Mouse (Mus musculus) regulatory T cell (primary cell): ENCODE measurements at regions not wholly inside any gene's neighbourhood (a gene's known extent, or its start where the extent isn't known, plus 50 kb on each side); places are given as distances from the start of the nearest gene placed in this dataset.

Experiments used
- in situ Hi-C: fragments of 300-600 bp; cut with MboI, MseI; formaldehyde crosslinking; loops from one replicate; pipeline ENCODE4 v1.15.1; 2025; ENCODE audit warnings: high pct_unique_total_duplicates

DNA sequence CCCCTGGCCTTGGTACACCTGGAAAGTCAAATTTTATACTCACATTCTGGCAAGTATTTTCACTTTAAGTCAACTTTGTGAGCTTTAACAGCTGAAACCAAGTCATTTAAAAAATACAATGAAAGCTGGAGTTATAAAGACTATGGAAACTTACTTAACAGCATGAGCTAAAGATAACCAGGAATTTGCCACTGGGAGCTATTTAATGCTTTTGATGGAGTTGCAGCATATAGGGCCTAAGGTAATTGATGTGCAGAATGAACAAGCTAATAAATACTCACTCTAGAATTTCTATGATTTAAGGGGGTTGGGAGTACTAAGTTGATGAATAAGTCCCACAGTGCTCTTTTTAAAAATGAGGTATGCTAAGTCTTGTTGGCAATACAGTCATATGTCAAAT, 463.5 kb upstream of the Dmac1 start:
- in situ Hi-C loops: no loop called here

DNA sequence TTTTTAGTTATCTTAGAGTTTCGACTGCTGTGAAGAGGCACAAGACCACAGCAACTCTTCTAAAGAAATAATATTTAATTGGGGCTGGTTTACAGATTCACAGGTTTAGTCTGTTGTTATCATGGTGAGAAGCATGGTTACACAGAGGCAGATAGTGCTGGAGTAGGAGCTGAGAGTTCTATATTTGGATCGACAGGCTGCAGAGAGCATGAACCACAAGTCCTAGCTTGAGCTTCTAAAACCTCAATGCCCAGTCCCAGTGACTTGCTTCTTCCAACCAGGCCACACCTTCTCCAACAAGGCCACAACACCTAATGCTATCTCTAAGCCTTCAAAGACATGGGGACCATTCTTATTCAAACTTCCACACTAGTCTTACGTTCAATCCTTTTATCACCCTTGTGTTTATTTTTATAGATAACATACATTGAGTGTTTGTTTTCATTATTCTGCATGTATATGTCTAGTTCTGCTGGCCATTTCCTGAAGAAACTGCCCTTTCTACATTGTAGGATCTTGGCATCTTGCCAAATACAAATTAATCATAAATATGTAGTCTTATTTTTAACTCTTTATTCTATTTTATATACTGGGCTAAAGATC, 452.8 kb upstream of the Dmac1 start:
- in situ Hi-C loops: no loop called here

GRCm38 (mm10) chr4:75714652-75715051, 436.5 kb upstream of the Dmac1 start:
- in situ Hi-C loops: loop anchor here (10.0 kb wide), 1 partner anchor 1450 kb away; no protein-coding TSS in a partner anchor

DNA sequence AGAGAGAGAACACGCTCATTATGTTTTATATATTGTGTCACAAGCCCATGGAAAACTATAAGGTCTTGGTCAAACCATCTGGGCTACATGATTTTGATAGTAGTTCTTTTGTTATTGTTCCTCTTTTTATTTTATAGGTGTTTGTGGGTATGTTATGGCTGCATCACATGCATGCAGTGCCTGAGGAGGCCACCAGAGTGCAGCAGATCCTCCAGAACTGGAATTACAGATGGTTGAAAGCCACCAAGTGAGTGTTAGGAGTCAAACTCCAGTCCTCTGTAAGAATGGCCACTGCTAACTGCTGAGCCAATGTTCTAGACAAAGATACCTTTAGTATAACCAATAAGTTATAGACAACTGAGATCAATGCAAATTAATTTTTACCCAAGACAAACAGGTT, 435.9 kb upstream of the Dmac1 start:
- in situ Hi-C loops: loop anchor here (10.0 kb wide), 1 partner anchor 1451 kb away; no protein-coding TSS in a partner anchor

- in situ Hi-C loops: no loop called here
Measured at GRCm38 (mm10) chr4:75700780-75701378, 422.8 kb upstream of the Dmac1 start.

DNA sequence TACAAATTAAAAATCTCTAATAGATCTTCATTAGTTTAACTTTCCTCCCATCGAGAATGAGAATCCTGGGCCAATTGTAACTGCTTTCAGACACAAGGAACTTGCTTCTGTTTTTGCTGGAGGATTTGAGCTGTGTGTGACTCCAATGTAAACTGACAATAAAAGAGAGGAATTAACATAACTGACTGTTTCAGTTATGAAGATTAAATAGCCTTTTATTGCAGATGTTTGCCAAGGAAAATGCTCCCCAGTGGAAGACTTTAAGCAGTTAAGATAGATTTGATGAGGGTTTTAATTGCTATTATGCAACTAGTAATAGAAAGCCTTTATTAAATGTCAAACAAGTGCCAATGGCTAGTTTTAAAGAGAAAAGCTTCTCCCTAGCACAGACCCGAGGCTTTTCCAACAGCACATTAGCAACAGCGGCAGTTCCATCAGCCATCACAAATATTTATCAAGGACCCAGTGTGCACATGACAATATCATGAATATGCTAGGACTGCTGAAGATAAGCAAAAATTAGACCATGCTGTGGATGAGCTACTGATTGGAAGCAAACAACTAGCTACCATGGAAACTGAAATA, 398.6 kb upstream of the Dmac1 start:
- in situ Hi-C loops: loop anchor here (10.0 kb wide), 1 partner anchor 522 kb away; no protein-coding TSS in a partner anchor

DNA sequence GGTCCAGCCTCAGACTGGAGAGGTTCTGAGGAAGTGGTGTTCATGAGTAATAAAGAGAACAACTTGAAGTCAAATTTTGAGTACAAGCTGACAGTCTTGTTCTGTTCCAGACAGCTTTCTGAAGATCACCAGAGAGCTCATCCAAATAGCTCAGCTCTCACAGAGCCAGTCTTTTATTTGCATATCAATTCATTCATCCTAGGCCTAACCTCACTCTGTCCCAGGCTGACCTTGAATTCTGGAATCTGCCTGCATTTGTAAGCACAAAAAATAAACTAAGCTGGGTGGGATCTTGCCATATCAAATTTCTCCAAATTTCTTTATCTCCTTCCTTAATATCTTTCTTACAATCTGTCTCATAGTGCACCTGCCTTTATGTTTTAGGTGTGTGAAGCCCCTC, 362.9 kb upstream of the Dmac1 start:
- in situ Hi-C loops: no loop called here

- in situ Hi-C loops: no loop called here
Measured at GRCm38 (mm10) chr4:75636627-75637026, 358.5 kb upstream of the Dmac1 start.

DNA sequence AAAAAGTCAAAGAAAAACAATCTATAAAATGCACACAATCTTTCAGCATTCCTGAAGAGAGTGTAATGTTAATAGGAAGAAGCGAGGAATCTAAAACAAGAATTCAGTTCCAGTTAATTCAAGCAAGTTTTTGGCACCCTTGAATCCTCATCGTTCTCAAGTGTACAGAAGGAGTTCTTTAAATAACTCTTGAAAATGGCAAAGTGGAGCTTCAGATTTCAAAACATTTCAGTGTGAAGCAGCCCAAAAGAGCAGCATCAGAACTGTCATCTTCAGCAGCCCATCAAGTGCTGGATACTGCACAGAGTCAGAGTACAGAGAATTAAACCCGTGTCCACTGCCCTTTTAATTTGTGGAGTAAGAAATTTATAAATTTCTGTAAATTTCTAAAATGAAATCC, 311.8 kb upstream of the Dmac1 start:
- in situ Hi-C loops: no loop called here

GRCm38 (mm10) chr4:75588095-75588875, 310.2 kb upstream of the Dmac1 start:
- in situ Hi-C loops: no loop called here

DNA sequence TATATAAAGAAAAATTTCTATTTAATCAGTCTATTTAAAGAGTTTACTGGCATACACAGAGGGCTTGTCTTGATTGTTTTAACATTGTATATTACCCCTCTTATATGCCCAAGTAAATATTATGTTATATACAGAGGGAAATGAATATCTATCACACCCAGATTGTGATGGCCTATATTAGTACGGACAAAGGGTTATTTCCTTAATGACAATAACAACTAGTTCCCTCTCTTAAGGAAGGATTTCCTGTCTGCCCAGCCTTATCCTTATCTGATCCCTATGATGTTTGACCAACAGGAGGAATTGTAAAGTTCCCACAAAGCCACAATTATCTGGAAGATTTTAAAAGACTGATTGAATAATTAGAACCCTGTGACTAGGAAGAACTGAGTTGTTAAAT, 301.8 kb upstream of the Dmac1 start:
- in situ Hi-C loops: no loop called here

DNA sequence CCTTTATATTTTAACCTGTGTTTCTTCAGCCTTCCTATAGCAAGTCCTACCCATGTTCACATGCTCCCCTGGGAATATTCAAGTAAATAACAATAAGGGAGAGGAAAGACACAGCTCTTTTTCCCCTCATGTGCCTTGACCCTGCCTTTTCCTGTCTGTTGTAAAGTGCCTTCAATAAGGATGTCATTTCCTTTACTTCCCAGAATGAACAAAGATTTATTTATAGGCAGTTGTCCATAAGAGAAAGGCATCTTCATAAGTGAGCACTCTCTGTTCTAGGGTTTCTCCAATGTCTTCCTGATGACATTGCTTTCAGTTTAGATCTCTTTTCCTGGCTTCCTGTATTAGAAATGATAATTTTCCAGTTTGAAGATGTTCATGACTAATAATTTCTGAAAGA, 294.5 kb upstream of the Dmac1 start:
- in situ Hi-C loops: no loop called here

- in situ Hi-C loops: no loop called here
Measured at GRCm38 (mm10) chr4:75567630-75568029, 289.5 kb upstream of the Dmac1 start.

- in situ Hi-C loops: no loop called here
Measured at GRCm38 (mm10) chr4:75562480-75562879, 284.4 kb upstream of the Dmac1 start.

GRCm38 (mm10) chr4:75561792-75562191, 283.7 kb upstream of the Dmac1 start:
- in situ Hi-C loops: no loop called here

DNA sequence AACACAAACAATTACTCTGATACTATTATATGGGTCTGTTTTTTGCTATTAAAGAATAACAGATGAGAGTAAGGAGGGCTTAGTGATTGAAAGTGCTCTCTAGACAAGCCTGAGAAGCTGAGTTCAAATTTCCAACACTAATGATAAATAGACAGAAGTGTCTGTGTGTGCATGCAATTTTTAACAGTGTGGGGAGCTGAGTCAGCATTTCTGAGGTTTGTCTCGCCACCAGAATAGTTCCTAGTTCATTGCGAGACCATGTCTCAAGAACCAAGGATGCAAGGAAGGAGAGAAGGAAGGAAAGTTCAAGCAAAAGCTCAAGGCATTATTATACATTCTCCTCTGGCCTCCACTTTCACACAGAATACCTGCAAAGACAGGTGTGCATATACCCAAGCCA, 259.7 kb upstream of the Dmac1 start:
- in situ Hi-C loops: no loop called here

GRCm38 (mm10) chr4:75535067-75535466, 257.0 kb upstream of the Dmac1 start:
- in situ Hi-C loops: no loop called here

GRCm38 (mm10) chr4:75529607-75530006, 251.5 kb upstream of the Dmac1 start:
- in situ Hi-C loops: no loop called here

DNA sequence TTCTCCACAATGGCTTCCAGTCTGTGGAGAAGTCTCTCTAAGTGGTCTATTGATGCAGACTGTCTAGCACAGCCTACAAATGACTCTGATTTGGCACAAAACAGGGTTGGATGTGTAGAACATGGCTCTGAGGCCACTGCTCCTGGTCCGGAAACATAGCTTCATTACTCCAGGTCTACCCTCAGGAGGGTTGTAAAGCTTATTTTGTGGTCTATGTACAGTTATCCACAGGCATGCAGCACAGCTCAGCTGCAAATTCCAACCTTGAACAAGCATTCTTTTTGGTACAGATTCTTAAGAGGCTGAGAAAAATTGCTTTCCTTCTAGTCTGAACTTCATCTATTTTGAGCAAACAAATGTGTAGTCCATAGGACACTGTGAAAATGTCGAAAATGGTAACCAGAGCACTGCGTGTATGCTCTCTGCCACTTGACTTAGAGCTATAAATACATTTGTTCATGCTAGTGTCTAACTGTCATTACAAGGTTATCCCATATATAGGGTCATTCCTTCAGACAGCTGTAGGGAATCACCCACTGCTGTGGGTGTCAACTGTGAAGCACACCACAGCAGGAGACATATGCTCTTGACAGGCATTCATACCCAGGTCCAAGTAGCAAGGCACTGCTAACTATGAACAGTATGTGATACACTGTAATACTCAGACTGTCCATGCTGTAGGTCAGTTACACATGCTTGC, 239.5 kb upstream of the Dmac1 start:
- in situ Hi-C loops: no loop called here
